Mouse (Mus musculus) C2C12 (cell line): Measurements from ENCODE around the gene Arhgap15.

Experiments used
- CTCF ChIP-seq: IDR thresholded peaks from one replicate; pipeline ENCODE4 v1.5.1; 2011; ENCODE audit not compliant: control insufficient read depth, insufficient read depth, insufficient read length
- MAX ChIP-seq: IDR thresholded peaks from one replicate; pipeline ENCODE4 v1.6.1; 2011; ENCODE audit warnings: mild to moderate bottlenecking, control low read depth
- MYOD1 ChIP-seq: IDR thresholded peaks from one replicate; pipeline ENCODE4 v1.6.1; 2011; ENCODE audit warnings: low read depth; ENCODE audit not compliant: control insufficient read depth, insufficient read length
- MYOG ChIP-seq: IDR thresholded peaks from one replicate; pipeline ENCODE4 v1.6.1; 2011; ENCODE audit not compliant: control insufficient read depth, insufficient read length; ENCODE audit errors: extremely low read depth
- USF1 ChIP-seq: IDR thresholded peaks from one replicate; pipeline ENCODE4 v1.6.1; 2011; ENCODE audit warnings: low read depth, mild to moderate bottlenecking, control low read depth, moderate library complexity

DNA sequence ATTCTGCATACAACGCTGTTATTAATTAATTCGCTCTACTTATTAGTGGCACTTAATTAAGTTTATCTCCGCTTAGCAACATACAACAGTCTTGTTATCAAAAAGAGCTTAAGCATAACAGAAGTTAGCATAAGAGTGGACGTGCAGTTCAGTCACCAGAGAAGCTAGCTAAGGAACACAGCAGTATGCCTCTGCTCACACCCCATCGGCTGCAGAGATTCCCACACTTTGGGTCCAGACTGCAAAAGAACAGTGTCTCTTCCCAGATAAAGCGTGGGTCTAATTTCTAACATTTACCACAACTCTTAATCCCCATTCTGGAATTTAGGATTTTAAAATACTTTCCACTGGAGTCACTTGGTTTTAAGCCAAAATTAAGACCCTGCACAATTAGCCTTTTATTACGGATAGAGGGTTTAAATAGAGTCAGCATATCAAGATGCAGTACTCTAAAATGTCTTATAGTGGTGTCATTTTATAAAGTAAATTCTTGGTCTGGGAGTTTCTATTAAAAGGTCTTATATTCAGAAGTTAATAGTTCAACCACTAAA is 400.0 kb downstream of the Arhgap15 start:
- TF ChIP-seq CTCF, result no peak
- TF ChIP-seq MAX, result no peak
- no peak for TF ChIP-seq USF1
- TF ChIP-seq MYOG, result no peak
- TF ChIP-seq MYOD1, result no peak
